Mouse (Mus musculus) CH12.LX (cell line): ENCODE data around the gene Hba-a2.
"Not testable (repeated sequence)": the region's sequence is repeated elsewhere in the genome, so short reads cannot be mapped to it uniquely, and the experiment has no call there.

Source experiments
- CTCF ChIP-seq, 2 experiments: IDR thresholded peaks in 1 of 2; conservative IDR thresholded peaks in 1 of 2; 2 replicates each; pipeline ENCODE4 v1.5.1; 2011 to 2012; ENCODE audit warnings: low read depth in 2 of 2, low read length in 2 of 2, improper control_type of control experiment in 1 of 2, inconsistent platforms in 1 of 2, mild to moderate bottlenecking in 1 of 2, moderate library complexity in 1 of 2
- E2F4 ChIP-seq: IDR thresholded peaks from 2 replicates; pipeline ENCODE4 v1.6.1; 2011; ENCODE audit warnings: low read depth, low read length, improper control_type of control experiment; ENCODE audit not compliant: insufficient replicate concordance
- EP300 ChIP-seq: IDR thresholded peaks from 2 replicates; pipeline ENCODE4 v1.6.1; 2011; ENCODE audit warnings: low read length, improper control_type of control experiment
- JUND ChIP-seq: conservative IDR thresholded peaks from 2 replicates; pipeline ENCODE4 v1.6.1; 2011; ENCODE audit warnings: low read depth, low read length, improper control_type of control experiment
- MAX ChIP-seq: IDR thresholded peaks from 2 replicates; pipeline ENCODE4 v1.6.1; 2011; ENCODE audit warnings: low read length, improper control_type of control experiment
- POLR2A ChIP-seq: IDR thresholded peaks from 2 replicates; pipeline ENCODE4 v1.6.1; 2011; ENCODE audit warnings: low read depth, mild to moderate bottlenecking, improper control_type of control experiment, low read length
- RAD21 ChIP-seq: IDR thresholded peaks from 2 replicates; pipeline ENCODE4 v1.6.1; 2011; ENCODE audit warnings: low read depth, mild to moderate bottlenecking, low read length, improper control_type of control experiment, moderate library complexity
- RCOR1 ChIP-seq: conservative IDR thresholded peaks from 2 replicates; pipeline ENCODE4 v1.6.1; 2012; ENCODE audit warnings: low read depth, mild to moderate bottlenecking, inconsistent platforms, low read length, improper control_type of control experiment
- SIN3A ChIP-seq: IDR thresholded peaks from 2 replicates; pipeline ENCODE4 v1.6.1; 2012; ENCODE audit warnings: low read length, improper control_type of control experiment, inconsistent platforms
- TBP ChIP-seq: conservative IDR thresholded peaks from 2 replicates; pipeline ENCODE4 v1.6.1; 2011; ENCODE audit warnings: low read depth, low read length, improper control_type of control experiment
- USF2 ChIP-seq: conservative IDR thresholded peaks from 2 replicates; pipeline ENCODE4 v1.6.1; 2011; ENCODE audit warnings: low read depth, low read length, improper control_type of control experiment
- ZC3H11A ChIP-seq: IDR thresholded peaks from 2 replicates; pipeline ENCODE4 v1.6.1; 2012; ENCODE audit warnings: low read depth, mild to moderate bottlenecking, inconsistent platforms, low read length, improper control_type of control experiment

DNA sequence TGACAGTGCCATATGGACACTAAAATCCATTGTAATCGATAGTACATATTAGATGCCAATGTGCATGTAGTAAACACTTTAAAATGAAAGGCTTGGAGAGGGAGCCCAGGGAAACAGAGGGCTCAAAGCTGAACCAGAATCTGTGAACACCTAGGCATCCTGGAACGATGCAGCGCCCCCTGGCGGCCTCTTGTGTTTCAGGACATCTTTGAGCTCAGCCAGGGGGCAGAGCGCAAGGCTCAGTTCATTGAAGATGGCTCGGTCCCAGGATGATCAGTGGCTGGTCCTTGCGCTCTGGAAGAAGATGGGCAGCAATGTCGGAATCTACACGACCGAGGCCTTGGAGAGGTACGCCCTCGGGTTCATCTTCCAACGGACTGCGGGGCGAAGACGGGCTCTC is 3.6 kb downstream of the Hba-a2 start, which contains the start of gene Hbq1a:
- TF ChIP-seq EP300, MAX, USF2, SIN3A, E2F4, RCOR1, POLR2A, JUND, TBP, ZC3H11A: not testable (repeated sequence)
- TF ChIP-seq CTCF (conservative IDR thresholded peaks at IDR 0.05 in 1 of 2, IDR thresholded peaks at IDR 0.05 in 1 of 2; ENCODE audit: low read depth in 2 of 2, low read length in 2 of 2) (peak; percentile 71 to 83), RAD21 (peak; percentile 18)
